Mouse (Mus musculus) adrenal gland, adult 2 months (tissue): ENCODE results near the gene Rpl14. TPM values are rescaled to one million over a fixed set of nuclear protein-coding genes. Genes with fewer than 3 reads are reported as not detected.

Experiments
- DNase-seq: peaks from one replicate; pipeline ENCODE4 v3.0.0; 2021
- polyA plus RNA-seq: library from polyadenylated mRNA; depleted of rRNA; stranded (reverse); fragments of >200 nt; gene quantifications from 2 replicates; pipeline ENCODE4 v1.2.3, GENCODE M21; 2012; rRNA removed
- total RNA-seq, 2 experiments: library from RNA; stranded (reverse); gene quantifications; 2 replicates each; pipeline ENCODE4 v1.2.3; 2021

Rpl14 gene
- total and polyA plus RNA-seq, 3 experiments, result 94.5 to 551 (median 480) TPM

- DNase-seq, result no peak
Observed at GRCm38 (mm10) chr9:120603512-120603908, 32.3 kb downstream of the Rpl14 start.

DNA sequence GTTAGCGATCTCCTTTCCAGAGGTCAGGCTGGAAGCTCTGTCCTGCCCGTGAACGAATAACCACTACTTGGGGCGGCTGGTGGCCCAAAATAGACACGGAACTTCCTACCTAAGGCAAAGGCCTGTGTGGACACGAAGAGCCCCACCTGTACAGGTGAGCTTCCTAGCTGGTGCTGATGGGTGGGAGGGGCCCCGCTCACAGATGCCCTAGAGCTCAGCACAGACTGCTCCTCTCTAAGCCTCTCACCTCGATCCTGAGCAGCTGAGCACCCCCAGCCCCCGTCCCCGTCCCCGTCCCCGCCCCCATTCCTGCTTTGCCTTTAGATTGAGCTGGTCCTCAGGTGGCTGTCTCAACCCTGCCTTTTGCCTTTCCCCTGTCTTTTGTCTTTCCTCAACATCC lies 32.7 kb downstream of the Rpl14 start:
- DNase-seq, result no peak

DNA sequence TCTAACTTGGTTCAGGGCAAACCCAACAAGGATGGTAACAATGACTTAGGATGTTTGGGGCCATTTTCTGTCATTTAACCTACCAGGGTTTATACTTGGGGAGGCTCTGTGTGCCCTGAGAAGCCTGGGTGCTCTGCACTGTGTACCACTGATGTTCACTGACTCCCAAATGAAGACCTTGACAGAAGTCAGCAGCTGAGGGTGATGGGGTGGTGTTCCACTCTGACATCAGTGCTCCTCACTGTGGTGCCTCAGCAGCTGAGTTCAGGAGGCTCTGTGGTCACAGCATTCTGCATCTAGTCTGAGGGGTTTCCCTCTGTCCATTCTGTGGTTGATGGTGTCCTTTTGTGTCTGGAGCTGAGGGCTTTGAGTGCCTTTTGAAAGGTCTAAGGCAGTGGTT lies 39.8 kb downstream of the Rpl14 start:
- DNase-seq, result no peak

GRCm38 (mm10) chr9:120614059-120614458 lies 42.8 kb downstream of the Rpl14 start:
- DNase-seq, result no peak

GRCm38 (mm10) chr9:120618101-120618500 lies 46.9 kb downstream of the Rpl14 start:
- no peak for DNase-seq

DNA sequence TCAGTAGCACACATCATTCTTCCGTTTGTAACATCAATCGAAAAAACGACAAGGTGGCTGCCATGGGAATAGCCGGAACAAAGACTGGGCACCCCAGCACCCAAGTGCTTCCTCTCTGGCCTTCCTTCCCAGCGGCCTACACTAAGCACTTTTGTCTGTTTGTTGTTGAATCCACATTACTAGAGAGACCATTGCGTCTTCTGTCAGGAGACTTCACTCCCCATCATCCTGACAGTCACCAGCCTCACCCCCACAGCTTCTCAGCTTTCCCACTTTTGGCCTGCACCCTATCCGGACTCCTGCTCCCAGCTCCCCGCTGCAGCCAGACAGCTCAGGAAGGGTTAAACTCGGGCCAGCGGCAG lies 48.1 kb downstream of the Rpl14 start:
- DNase-seq, result no peak

DNA sequence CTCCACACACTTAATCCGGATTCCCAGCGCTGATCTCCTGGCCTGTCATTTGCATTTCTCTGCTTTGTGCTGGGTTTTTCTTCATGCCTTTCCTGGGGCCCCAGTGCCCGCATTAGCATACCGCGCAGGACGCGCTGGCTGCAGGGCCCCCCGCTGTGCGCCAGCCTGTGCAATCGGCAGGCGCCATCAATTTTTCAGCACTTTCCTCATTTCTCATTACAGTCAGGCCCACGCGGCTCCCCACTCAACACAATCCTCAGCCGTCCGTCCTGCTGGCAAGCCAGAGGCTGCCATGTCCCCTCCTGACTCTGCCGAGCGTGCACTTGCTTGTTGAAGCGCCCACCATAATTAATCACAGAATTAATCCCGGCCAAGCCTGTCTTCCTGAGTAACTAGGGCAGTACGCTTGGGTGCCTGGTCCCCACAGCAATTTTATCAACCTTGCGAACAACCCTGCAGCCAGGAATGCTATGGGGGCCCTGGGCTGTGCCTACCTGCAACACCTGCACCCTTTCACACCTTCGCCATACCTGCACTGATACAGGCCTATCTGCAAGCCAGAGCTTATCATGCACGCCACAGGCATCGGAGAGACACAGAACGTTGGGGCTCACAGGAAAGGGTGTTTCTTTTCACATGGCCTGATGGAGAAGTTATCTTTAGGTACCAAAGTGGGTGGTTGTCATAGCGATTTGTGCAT lies 48.6 kb downstream of the Rpl14 start:
- no peak for DNase-seq

GRCm38 (mm10) chr9:120620409-120620745 lies 49.1 kb downstream of the Rpl14 start:
- DNase-seq, result no peak

Other genes with a start within 250 kb of the Rpl14 start
- 10 to 100 TPM; 55.4 to 59.7 TPM for gene Eif1b, start 79.2 kb upstream of the Rpl14 start, total RNA-seq
- gene Eif1b, start 79.2 kb upstream of the Rpl14 start, polyA plus RNA-seq, result 105 and 114 TPM in 2 replicates
- 1 to 10 TPM in 1 of 2 experiments, under 1 TPM in 1; 0.66 to 2.9 TPM for gene Entpd3, start 31.6 kb upstream of the Rpl14 start, total RNA-seq
- 7.8 and 13.3 TPM in 2 replicates for gene Entpd3, start 31.6 kb upstream of the Rpl14 start, polyA plus RNA-seq